Mouse (Mus musculus) granulocyte monocyte progenitor cell, adult 5-6 weeks (primary cell): Measurements from ENCODE around the gene Spred1. TPM values are rescaled to one million over a fixed set of nuclear protein-coding genes. Genes with fewer than 3 reads are reported as not detected.

Source experiments
- ATAC-seq: replicated peaks from 2 replicates; pipeline ENCODE4 v1.8.0; 2016; ENCODE audit warnings: mild to moderate bottlenecking, moderate TSS enrichment, inconsistent platforms; ENCODE audit not compliant: poor library complexity, severe bottlenecking
- total RNA-seq, 2 experiments: library from RNA; stranded (forward) in 1 of 2; stranded (reverse) in 1 of 2; fragments of 200-712, 200-1000 nt in 1 of 2; fragments of >200 nt in 1 of 2; fragmentation: Nextera tagmentation in 1 of 2; gene quantifications; 2 replicates each; pipeline ENCODE4 v1.2.3; 2014 to 2017

Gene Spred1
- total RNA-seq, 2 experiments from 2014 or later: 19.2 to 23.7 TPM

- ATAC-seq: no peak
Measured at GRCm38 (mm10) chr2:117176066-117176465, 54.9 kb downstream of the Spred1 start.

DNA sequence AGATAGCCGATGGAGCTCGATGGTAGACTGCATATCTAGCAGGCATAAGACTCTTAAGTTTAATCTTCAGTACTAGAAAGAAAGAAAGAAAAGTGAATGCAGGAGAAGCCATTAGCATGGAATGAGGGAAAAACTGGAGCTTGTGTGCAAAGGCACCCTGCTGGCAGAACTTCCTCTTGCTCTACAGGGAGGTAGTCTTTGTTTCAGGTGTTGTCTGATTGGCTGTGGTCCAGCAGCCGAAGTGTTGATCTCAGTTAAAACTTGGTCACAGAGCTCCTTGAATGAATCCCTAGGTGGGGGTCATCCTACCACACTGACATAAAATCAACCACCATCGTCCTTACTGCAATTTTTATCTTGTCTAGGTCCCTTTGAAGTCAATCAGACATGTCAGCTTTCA is 55.8 kb downstream of the Spred1 start:
- no peak for ATAC-seq

- ATAC-seq: peak; percentile 99
Measured at GRCm38 (mm10) chr2:117180250-117180885, 59.2 kb downstream of the Spred1 start.

DNA sequence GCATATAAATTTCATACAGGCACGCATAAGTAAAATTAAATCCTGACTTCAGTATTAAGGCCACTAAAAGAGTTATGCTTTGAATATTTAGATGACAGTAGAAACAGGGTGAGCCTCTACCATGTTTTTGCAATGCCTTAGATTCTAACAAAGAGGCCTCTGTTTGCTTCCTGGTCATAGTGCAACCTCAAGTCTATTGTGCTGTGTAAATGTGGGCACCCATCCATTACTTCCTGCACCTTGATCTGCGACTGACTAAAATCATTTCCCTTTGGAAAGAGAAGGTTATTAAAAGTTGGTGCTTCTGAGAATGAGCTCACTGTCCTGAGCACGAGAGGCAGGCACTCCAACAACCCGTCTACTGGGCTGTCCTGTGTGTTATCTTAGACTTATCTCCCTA is 64.4 kb downstream of the Spred1 start:
- no peak for ATAC-seq

DNA sequence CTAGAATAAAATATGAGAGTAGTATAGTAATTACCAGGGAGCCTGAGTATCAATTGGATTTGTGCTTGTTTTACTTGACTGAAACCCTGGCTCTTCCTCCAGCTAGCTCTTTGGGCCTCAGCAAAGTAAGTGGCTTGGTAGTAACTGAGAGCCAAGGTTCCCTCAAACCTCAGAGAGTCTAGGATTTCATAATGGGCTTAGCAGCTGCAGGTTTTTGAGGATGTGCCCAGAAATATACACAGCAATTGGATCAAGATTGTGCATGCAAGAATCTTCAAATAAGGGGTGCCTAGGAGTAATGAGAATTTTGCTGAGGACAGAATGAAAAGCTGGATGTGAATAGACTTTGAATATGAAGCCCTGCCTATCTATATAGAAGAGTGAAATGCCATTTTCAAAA is 69.7 kb downstream of the Spred1 start:
- ATAC-seq: no peak

DNA sequence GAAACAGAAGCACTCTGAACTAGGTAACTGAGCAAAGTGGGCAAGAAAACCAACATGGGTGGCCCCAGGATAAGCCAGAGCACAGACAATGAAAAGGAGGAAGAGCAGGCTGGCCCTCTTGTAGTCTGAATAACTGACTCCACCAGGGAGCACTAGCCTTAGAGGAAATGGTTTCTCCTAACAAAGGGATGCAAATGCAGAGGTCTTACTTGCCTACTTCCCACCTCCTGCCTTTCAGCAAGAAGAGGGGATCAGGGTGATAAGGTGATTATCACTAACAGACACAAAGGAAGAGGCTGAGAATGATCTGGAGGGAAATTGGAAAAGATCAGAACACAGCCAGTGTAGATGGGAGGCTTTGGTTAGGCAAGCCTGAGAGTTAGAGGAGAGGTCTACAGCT is 73.1 kb downstream of the Spred1 start:
- ATAC-seq: no peak

DNA sequence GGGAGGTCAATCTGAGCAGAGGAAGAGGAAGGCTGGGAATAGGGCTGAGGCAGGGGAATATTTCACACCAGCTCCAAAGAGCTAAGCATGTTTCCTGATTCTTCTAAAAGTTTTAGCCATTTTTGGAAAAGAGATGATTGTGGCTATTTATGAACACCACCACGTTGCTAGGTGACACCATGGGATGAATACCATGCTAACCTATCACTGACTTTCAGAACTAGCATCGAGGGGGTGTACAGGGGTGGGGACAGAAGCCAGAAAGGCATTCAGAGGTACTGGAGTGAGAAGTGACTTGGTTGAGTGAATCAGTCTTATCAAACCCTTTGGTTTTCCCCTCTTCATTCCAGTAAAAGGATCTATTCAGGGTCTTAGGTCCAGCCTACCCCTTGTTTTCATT is 74.0 kb downstream of the Spred1 start:
- ATAC-seq: no peak

- ATAC-seq: no peak
Measured at GRCm38 (mm10) chr2:117195578-117195977, 74.4 kb downstream of the Spred1 start.

DNA sequence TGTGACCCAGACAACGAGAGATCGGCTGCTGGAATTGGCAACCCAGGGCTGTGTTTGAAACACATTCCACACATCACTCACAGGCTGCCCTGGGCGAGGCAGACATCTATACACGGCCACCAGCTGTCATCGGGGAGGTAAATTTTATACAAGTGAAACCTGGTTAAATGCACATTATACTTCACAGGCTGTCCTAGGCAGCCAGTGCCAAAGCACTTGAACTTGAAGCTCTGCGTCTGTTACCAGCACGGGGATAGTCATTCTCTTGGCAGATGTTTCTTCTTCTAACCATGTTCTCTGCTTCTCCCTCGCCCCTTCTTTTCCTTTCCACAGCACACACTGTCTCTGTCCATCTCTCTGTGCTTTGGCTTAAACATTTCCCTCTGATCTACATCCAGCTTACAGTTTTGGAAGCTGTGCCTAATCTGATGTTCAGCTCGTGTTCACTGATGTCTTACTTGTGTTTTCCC is 79.7 kb downstream of the Spred1 start:
- no peak for ATAC-seq

DNA sequence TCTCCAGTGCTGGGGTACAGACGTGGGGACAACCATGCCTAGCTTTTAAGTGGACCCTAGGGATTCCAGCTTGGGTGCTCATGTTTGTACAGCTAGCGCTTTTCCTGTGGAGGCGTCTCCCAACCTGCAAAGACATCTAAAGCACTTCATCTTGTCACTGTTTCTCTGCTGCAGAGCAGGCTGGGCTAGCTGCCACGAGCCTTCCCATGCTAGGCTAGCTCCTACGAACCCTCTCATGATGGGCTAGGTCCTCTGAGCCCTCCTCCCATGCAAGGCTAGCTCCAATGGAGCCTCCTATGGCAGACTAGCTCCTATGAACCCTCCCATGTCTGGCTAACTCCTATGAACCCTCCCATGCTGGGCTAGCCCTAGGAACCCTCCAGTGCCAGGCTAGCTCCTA is 82.2 kb downstream of the Spred1 start:
- ATAC-seq: no peak

DNA sequence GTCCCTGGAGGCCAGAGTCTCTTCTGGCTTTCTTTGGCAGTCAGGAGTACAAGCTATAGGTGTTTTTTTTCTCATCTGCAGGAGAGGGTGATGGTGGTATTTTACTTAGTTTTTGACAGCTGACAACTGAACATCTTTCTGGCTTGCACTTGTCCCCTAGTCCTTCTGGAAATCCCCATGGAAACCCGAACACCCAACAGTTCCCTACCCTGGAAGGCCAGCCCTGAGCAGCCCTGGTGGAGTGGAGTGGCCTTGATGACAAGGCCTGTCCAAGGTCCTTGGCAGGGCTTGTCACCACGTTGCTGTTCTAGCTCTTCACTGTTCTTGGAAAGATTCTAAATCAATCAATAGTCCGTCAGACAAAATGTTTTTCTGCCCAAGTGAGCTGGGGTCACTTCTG is 83.4 kb downstream of the Spred1 start:
- ATAC-seq: no peak

DNA sequence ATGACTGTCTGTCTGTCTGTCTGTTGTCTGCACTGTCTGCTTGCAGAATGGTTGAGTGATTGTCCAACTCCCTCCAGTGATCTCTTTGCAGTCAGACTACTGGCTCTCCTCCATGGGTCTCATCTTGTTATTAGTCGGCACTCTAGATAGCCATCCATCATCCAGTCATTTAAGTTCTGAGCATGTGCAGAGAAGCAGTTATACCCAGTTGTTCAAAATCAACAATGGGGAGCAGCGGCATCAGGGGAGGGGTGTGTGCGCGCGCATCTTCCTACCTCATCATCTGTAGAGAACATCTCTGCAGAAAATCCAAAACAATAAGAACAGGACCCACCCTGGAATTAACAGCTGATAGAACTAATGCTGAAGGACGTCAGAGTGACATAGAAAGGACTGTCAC is 83.9 kb downstream of the Spred1 start:
- no peak for ATAC-seq

DNA sequence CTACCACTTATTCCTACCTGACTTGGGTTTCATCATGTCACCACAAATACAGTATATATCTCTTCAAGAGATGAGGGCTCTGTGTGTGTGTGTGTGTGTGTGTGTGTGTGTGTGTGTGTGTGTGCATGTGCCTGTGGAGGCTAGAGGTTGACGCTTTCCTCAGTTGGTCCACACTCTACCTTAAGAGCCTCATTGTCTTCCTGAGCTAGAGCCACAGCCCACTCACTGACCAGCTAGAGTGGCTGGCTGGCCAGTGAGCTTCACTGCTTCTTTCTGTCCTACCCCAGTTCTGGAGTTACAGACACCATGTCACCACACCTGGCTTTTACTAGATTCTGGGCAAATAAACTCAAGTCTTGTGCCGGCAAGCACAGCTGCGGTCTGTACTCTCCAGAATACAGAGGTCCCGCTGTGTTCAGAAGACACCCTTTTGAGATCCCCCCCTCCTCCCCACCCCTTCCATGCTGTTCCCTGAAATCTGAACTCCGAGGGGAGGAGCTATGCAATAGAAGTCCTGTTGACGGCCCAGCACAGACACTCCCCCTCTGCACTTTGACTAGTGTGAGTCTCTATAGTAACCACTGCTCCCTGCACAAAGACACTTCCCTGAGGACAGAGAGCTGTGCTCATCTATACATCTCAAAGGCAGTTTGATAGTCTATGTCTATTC is 89.4 kb downstream of the Spred1 start:
- ATAC-seq: peak; percentile 40

DNA sequence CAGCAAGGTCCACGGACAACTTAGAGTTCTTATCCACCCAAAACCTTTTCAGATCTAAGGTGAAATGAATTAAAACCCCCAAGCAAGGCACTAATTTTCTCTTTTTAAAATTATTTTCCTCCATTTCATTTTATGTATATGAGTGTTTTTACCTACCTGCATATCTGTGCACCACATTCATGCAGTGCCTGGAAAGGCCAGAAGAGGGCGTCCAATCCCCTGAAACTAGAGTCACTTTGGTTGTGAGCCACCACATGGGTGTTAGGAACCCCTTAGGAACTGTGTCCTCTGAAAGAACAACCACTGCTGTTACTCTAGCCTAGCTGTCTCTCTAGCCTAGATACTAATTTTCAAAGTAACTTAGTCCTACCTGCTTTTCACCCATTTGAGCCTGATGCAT is 95.0 kb downstream of the Spred1 start:
- 0 out of 2 replicates have a peak, but pooled peaks have one; percentile 25 for ATAC-seq

- ATAC-seq: no peak
Measured at GRCm38 (mm10) chr2:117217695-117218216, 96.6 kb downstream of the Spred1 start.

GRCm38 (mm10) chr2:117219536-117219935 is 98.4 kb downstream of the Spred1 start:
- ATAC-seq: no peak

DNA sequence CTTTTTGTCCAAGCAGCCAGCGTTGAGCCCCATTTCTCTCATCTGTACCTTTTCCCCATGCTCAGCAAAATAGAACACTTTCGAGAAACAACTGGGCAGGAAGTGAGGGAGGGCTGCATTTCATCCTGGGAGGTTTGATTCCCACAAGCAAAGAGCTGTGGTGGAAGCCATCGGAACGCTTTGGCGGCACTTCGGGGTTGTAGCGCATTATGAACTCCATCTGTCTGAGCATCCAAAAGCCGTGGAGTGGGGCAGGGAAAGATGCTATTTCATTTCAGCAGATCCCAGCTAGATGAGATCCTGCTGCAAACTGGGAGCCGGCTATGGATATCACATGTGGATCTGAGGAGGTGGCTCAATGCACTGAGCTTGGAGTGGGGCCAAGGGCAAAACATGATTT is 101.5 kb downstream of the Spred1 start:
- ATAC-seq: no peak

GRCm38 (mm10) chr2:117228601-117229125 is 107.5 kb downstream of the Spred1 start:
- ATAC-seq: no peak

GRCm38 (mm10) chr2:117230261-117230660 is 109.1 kb downstream of the Spred1 start:
- no peak for ATAC-seq

GRCm38 (mm10) chr2:117231257-117231656 is 110.1 kb downstream of the Spred1 start:
- peak; percentile 95 for ATAC-seq
